Mouse (Mus musculus) ES-Bruce4 (cell line): ENCODE measurements at regions not wholly inside any gene's neighbourhood (a gene's known extent, or its start where the extent isn't known, plus 50 kb on each side); places are given as distances from the start of the nearest gene placed in this dataset.

Source experiments
- H3K27ac ChIP-seq: 2 replicates; pipeline ENCODE4 v1.5.1; 2012; ENCODE audit warnings: low read length, inconsistent platforms; ENCODE audit not compliant: insufficient read depth
- H3K27me3 ChIP-seq: 2 replicates; pipeline ENCODE4 v1.6.1; 2012; ENCODE audit warnings: mild to moderate bottlenecking, low read length, inconsistent platforms; ENCODE audit not compliant: control insufficient read depth, poor library complexity, insufficient read depth, severe bottlenecking
- H3K36me3 ChIP-seq: 2 replicates; pipeline ENCODE4 v1.6.1; 2012; ENCODE audit warnings: inconsistent platforms, mild to moderate bottlenecking, low read length, moderate library complexity; ENCODE audit not compliant: control insufficient read depth, poor library complexity, insufficient read depth, severe bottlenecking
- H3K4me1 ChIP-seq: one replicate; pipeline ENCODE4 v1.8.1; 2011; ENCODE audit warnings: low read length; ENCODE audit not compliant: control insufficient read depth, insufficient read depth
- H3K4me3 ChIP-seq: 2 replicates; pipeline ENCODE4 v1.5.1; 2011; ENCODE audit warnings: low read depth, mild to moderate bottlenecking, low read length
- H3K9ac ChIP-seq: 2 replicates; pipeline ENCODE4 v1.6.1; 2012; ENCODE audit warnings: low read depth, mild to moderate bottlenecking, inconsistent platforms; ENCODE audit not compliant: poor library complexity, severe bottlenecking
- H3K9me3 ChIP-seq: replicated peaks from 2 replicates; pipeline ENCODE4 v1.6.1; 2012; ENCODE audit warnings: mild to moderate bottlenecking, low read length, inconsistent platforms; ENCODE audit not compliant: control insufficient read depth, poor library complexity, insufficient read depth, severe bottlenecking
- CTCF ChIP-seq: IDR thresholded peaks from one replicate; pipeline ENCODE4 v1.8.1; 2011; ENCODE audit warnings: low read depth, low read length
- EP300 ChIP-seq: IDR thresholded peaks from 2 replicates; pipeline ENCODE4 v1.6.1; 2011; ENCODE audit warnings: low read depth, low read length; ENCODE audit not compliant: insufficient read depth
- POLR2A ChIP-seq: IDR thresholded peaks from one replicate; pipeline ENCODE4 v1.8.1; 2011; ENCODE audit warnings: low read length; ENCODE audit not compliant: insufficient read depth

DNA sequence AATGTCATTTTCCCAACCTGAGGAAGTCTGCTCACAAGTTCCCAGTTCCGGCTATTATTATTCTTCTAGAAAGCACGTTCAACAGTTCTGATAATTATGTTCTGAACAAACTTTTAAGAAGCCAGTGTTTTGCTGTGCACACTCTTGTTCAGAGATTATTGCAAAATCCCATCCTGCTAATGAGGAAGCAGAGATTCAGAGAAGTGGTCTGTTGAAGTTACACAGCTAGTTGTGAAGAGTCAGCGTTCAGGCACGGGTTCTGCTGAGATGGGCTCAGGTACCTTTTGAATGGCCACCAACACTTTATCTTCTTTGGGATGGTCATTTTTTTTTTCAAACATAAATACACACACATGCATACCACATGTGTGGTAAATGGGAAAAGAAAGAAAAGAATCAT, 250.3 kb downstream of the Gm826 start:
- no peak for TF ChIP-seq EP300

DNA sequence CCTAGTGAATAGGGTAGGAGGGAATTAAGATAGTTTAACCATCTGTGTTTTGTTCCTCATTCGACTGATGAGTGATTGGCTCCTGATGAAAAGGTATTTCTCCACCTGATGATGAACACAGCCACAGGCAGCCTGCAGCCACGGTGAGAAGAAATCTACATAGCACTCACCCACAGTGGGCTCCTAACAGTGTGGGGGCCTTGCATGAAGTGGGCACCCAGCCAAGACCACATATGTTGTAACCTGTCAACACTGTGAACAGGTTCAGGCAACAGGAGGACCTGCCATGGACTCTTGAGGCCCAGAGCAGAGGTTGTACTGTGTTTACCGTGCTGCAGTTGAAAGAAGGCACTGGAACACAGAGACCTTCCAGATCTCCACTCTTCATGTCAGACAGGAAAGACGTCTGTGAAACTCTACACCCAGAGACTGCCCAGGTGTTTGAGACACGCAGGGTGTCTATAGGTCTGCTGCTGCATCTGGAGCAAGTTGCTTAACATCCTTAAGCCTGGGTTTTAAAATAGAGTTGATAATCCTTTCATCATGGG, 251.8 kb downstream of the Gm826 start:
- no peaks in the 10 kb centered on the region for H3K4me1 ChIP-seq
- no peak overlapping the region for H3K4me3 ChIP-seq
- TF ChIP-seq EP300 (no peak), POLR2A (no peak), CTCF (no peak)
- no peaks in the 10 kb centered on the region for H3K9me3 ChIP-seq
- no peaks in the 10 kb centered on the region for H3K27me3 ChIP-seq
- H3K9ac ChIP-seq = no peak overlapping the region
- H3K27ac ChIP-seq = no peak overlapping the region
- H3K36me3 ChIP-seq = no peaks in the 10 kb centered on the region

More for the DNA sequence above, 250.3 kb downstream of the Gm826 start:
- no peaks in the 10 kb centered on the region for H3K4me1 ChIP-seq
- H3K27ac ChIP-seq = no peak overlapping the region
- H3K36me3 ChIP-seq = no peaks in the 10 kb centered on the region
- H3K27me3 ChIP-seq = no peaks in the 10 kb centered on the region
- no peak overlapping the region for H3K9ac ChIP-seq
- no peak overlapping the region for H3K4me3 ChIP-seq
- no peaks in the 10 kb centered on the region for H3K9me3 ChIP-seq

DNA sequence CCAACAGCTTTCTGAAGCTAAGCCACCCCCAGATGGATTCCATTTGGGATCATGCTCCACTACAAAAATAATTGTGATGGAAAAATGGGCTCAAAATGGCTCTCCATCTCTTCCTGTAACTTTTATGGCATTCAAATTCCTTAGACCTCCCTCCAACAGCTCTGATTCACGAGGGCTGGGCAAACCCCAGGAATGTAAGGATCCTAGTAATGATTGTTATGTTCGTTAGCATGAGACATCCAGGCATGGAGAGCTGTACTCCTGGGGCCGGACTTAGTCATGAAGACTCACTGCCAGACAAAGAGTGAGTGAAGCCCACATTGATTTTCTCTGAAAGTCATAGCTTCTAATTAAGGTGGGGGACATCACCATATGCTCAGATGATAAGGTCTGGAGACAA, 258.3 kb downstream of the Gm826 start:
- H3K4me1 ChIP-seq = no peaks in the 10 kb centered on the region
- H3K27me3 ChIP-seq = no peaks in the 10 kb centered on the region
- H3K4me3 ChIP-seq = no peak overlapping the region
- no peaks in the 10 kb centered on the region for H3K9me3 ChIP-seq
- H3K27ac ChIP-seq = no peak overlapping the region
- H3K9ac ChIP-seq = no peak overlapping the region
- TF ChIP-seq CTCF (no peak), EP300 (no peak), POLR2A (no peak)
- H3K36me3 ChIP-seq = no peaks in the 10 kb centered on the region

DNA sequence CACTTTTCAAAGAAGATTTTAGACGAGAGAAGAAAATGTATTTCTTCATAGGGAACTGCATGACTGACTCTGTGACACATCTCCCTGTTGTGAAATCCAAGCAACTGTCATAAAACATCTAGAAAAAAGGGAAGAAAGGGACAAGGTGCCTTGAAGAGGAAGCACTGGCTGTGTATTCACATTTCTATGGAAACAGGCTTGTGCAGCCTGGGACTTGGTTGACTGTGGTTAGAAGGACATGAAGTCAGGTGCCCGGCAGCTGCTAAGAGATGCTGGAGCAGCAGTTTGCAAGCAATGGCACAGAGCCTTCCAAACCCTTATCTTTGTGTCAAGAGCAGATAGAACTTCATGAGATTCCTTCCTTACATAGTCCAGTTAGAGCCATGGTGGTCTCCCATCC, 263.5 kb downstream of the Gm826 start:
- no peaks in the 10 kb centered on the region for H3K36me3 ChIP-seq
- no peak overlapping the region for H3K9ac ChIP-seq
- H3K27me3 ChIP-seq = no peaks in the 10 kb centered on the region
- H3K9me3 ChIP-seq = no peaks in the 10 kb centered on the region
- TF ChIP-seq CTCF = no peak
- TF ChIP-seq POLR2A = no peak
- no peak for TF ChIP-seq EP300
- H3K27ac ChIP-seq = no peak overlapping the region
- H3K4me3 ChIP-seq = no peak overlapping the region
- no peaks in the 10 kb centered on the region for H3K4me1 ChIP-seq

DNA sequence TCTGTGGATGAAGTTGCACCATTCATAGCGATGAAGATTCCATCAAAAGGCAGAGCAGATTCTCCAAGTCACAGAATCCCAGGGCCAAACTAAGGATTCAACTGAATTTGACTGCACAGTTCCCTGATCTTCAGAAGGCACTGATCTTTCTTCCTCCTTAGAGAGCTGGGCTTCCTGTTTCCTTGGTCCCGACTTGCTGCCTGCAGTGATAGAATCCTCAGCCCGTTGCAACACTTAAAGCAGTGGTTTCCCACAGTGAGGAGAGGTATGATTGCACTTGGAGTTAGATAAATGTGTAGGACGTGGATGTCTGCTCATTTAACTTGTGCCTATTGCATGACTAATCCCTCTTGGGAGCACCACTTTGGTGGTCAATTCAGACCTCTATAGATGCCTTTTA, 265.2 kb downstream of the Gm826 start:
- no peaks in the 10 kb centered on the region for H3K9me3 ChIP-seq
- TF ChIP-seq EP300 = no peak
- no peak for TF ChIP-seq POLR2A
- no peak for TF ChIP-seq CTCF
- H3K4me1 ChIP-seq = no peaks in the 10 kb centered on the region
- H3K36me3 ChIP-seq = no peaks in the 10 kb centered on the region
- H3K4me3 ChIP-seq = no peak overlapping the region
- H3K27ac ChIP-seq = no peak overlapping the region
- H3K27me3 ChIP-seq = no peaks in the 10 kb centered on the region
- H3K9ac ChIP-seq = no peak overlapping the region

DNA sequence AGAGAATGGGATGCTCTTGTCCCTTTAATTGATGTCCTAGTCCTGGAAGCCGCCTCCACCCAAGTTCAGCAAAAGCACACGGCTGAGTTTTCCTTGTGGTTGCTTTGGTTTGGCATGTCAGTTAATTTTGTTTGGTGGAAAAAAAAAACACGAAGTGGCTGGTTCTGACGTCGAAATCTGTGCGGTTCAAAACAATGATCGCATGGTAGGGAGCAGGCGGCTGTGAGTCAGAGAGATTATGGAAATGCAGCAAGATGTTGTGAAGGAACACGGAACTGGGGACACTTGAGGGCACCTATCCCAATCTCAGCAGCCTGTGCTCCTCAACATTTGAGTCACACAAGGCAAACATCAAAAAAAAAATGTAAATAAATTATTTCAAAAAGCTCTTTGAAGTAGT, 266.1 kb downstream of the Gm826 start:
- no peaks in the 10 kb centered on the region for H3K27me3 ChIP-seq
- H3K27ac ChIP-seq = no peak overlapping the region
- no peaks in the 10 kb centered on the region for H3K9me3 ChIP-seq
- no peak overlapping the region for H3K4me3 ChIP-seq
- H3K4me1 ChIP-seq = no peaks in the 10 kb centered on the region
- TF ChIP-seq EP300 (no peak), CTCF (no peak), POLR2A (no peak)
- no peak overlapping the region for H3K9ac ChIP-seq
- no peaks in the 10 kb centered on the region for H3K36me3 ChIP-seq
